Mouse (Mus musculus) adrenal gland, postnatal 14 days (tissue): Measurements from ENCODE around the gene Hnrnpk. TPM values are rescaled to one million over a fixed set of nuclear protein-coding genes. Genes with fewer than 3 reads are reported as not detected.

Experiments
- microRNA-seq, 2 experiments: library from miRNA; unstranded; fragments of <30 nt; microRNA quantifications; one replicate each; pipeline ENCODE4 v1.2.0; 2021
- total RNA-seq: library from RNA; stranded (reverse); gene quantifications from 2 replicates; pipeline ENCODE4 v1.2.3, GENCODE M21; 2021

Gene Hnrnpk
- total RNA-seq, 1 experiment from 2014 or later = 904 TPM

Small RNA genes lying within 50 kb of the gene (microRNA-seq; reads per million reads assigned to microRNA genes)
- gene Mir7-1 = 323 to 449 reads per million in 2 experiments

Other genes starting within 250 kb of the Hnrnpk start
- gene Idnk, start 245.7 kb downstream of the Hnrnpk start, total RNA-seq = 45.4 and 48.0 TPM in 2 replicates
- gene Ubqln1, start 187.7 kb downstream of the Hnrnpk start, total RNA-seq = 103 and 113 TPM in 2 replicates
- gene Gkap1, start 127.6 kb downstream of the Hnrnpk start, total RNA-seq = 41.8 and 42.0 TPM in 2 replicates
- gene Kif27, start 44.2 kb downstream of the Hnrnpk start, total RNA-seq = 1.5 and 1.7 TPM in 2 replicates
- gene 2210016F16Rik, start 18.1 kb downstream of the Hnrnpk start, total RNA-seq = 25.4 and 26.2 TPM in 2 replicates
- 18.6 and 19.3 TPM in 2 replicates for gene Rmi1, start 1.1 kb downstream of the Hnrnpk start, total RNA-seq
- not detected in 2 replicates for gene Slc28a3, start 207.5 kb upstream of the Hnrnpk start, total RNA-seq